Comparison of ENCODE assay signal across 14 mouse cellular contexts in genomic region chr16:33615986-33616385, GRCm38 (mm10).
"Had no signal": no experiment of that assay in that cellular context is flagged by ENCODE, and none has a peak within 500 bp of the region (broad histone marks: within the 10 kb centered on the region; RNA-seq: fewer than 3 reads in every experiment).

No protein-coding gene starts in this region.

- H3K36me3 ChIP-seq: kidney, embryonic 15.5 days; liver, embryonic 15.5 days; neural tube, embryonic 13.5 days had no signal

- DNase-seq: kidney, adult 2 months; kidney, postnatal 14 days; left cerebral cortex, postnatal 4 days; lung, adult 2 months; lung, postnatal 4 days; right cerebral cortex, postnatal 14 days; thymus, postnatal 36 days had no signal

- H3K27me3 ChIP-seq: kidney, embryonic 15.5 days; liver, embryonic 15.5 days; neural tube, embryonic 13.5 days had no signal

- H3K9ac ChIP-seq: kidney, embryonic 15.5 days; liver, embryonic 15.5 days; neural tube, embryonic 13.5 days had no signal

- ATAC-seq: lung, postnatal 0 days; midbrain, embryonic 16.5 days had no signal

- H3K4me3 ChIP-seq: kidney, embryonic 15.5 days; liver, embryonic 15.5 days; neural tube, embryonic 13.5 days had no signal

- H3K9me3 ChIP-seq: kidney, embryonic 15.5 days; liver, embryonic 15.5 days had no signal

- H3K27ac ChIP-seq: kidney, embryonic 15.5 days; liver, embryonic 15.5 days; neural tube, embryonic 13.5 days had no signal

- H3K4me1 ChIP-seq: kidney, embryonic 15.5 days; liver, embryonic 15.5 days; neural tube, embryonic 13.5 days had no signal

- H3K4me2 ChIP-seq: kidney, embryonic 15.5 days; liver, embryonic 11.5 days; liver, embryonic 15.5 days; midbrain, embryonic 11.5 days; neural tube, embryonic 13.5 days had no signal
